Mouse (Mus musculus): ENCODE data around the gene Ptprcap. TPM values are rescaled to one million over a fixed set of nuclear protein-coding genes. Genes with fewer than 3 reads are reported as not detected.

Ptprcap gene
- polyA plus RNA-seq, 1 experiment from 2014 or later, result 0.82 TPM

DNA sequence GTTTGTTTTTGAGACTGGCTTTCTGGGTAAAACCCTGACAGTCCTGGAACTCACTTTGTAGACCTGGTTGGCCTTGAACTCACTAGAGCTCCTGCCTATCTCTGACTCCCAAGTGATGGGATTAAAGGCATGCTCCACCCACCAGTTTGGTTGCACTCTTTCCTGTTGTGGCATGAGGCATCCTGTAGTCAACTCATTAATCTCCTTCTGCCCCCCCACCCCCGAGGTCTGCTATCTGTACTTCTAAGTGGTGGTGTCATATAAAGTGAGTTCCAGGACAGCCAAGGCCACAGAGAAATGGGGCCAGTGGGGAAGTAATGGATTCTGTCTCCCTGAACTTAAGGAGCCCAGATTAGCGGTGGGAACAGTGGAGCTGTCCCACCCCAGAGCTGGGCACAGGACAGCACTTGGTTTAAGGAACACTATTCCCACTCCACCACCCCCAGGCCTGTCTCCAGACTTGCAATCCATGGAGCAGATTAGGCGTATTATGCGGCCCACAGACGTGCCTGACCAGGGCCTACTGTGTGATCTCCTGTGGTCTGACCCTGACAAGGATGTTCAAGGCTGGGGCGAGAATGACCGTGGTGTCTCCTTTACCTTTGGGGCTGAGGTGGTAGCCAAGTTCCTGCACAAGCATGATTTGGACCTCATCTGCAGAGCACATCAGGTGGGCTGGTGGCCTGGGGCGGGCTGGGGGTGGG is 40.8 kb downstream of the Ptprcap start:
- WGBS, result 71% methylated on average over 8 of the region's 8 CpGs
- Histone ChIP-seq H3K4me1 (ENCODE audit: control insufficient read depth in 2 of 2, insufficient read depth in 2 of 2, low read length in 2 of 2) (peaks cover 16 to 32% of the 10 kb centered on the region in 2 experiments), H3K27ac (replicated peaks in 1 of 2; ENCODE audit: control insufficient read depth in 1 of 2, insufficient read depth in 1 of 2, low read depth in 2 of 2, low read length in 2 of 2) (no peak overlapping the region), H3K4me3 (ENCODE audit: control insufficient read depth in 1 of 2, insufficient read depth in 1 of 2, low read depth in 1 of 2, low read length in 2 of 2) (no peak overlapping the region), H3K4me2 (ENCODE audit: low read length) (no peak overlapping the region; the same call in 1 of the 2 replicates), H3K27me3 (ENCODE audit: control insufficient read depth, insufficient read depth, low read length) (no peaks in the 10 kb centered on the region), H3K9ac (ENCODE audit: low read length) (peak overlapping the region; percentile 16; the same call in 1 of the 2 replicates), H3K36me3 (ENCODE audit: control insufficient read depth, insufficient read depth, low read length) (peaks cover 57% of the 10 kb centered on the region), H3K9me3 (ENCODE audit: control insufficient read depth, low read length) (no peaks in the 10 kb centered on the region)
- no peak for ATAC-seq (ENCODE audit: insufficient number of reproducible peaks, insufficient read depth, low FRiP score, low read depth)

DNA sequence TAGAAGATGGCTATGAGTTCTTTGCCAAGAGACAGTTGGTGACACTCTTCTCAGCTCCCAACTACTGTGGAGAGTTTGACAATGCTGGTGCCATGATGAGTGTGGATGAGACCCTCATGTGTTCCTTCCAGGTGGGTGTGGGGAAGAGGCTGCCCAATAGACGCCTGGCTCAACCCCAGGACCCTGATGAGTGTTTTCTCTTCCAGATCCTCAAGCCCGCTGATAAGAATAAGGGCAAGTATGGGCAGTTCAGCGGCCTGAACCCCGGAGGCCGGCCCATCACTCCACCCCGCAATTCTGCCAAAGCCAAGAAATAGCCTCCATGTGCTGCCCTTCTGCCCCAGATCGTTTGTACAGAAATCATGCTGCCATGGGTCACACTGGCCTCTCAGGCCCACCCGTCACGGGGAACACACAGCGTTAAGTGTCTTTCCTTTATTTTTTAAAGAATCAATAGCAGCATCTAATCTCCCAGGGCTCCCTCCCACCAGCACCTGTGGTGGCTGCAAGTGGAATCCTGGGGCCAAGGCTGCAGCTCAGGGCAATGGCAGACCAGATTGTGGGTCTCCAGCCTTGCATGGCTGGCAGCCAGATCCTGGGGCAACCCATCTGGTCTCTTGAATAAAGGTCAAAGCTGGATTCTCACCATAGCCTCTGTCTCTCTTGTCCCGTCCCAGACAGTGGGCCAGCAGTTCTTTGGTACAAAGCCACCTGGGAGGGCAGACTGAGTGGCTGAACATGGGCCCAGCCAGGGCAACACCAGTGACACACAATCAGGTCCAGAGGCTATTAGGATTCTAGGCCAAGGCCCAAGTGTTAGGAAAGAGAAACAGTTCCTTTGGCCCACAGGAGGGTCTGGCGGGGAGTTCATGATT is 41.6 kb downstream of the Ptprcap start:
- Histone ChIP-seq H3K4me2 (ENCODE audit: low read length) (no peak overlapping the region), H3K9me3 (ENCODE audit: control insufficient read depth, low read length) (no peaks in the 10 kb centered on the region), H3K4me1 (ENCODE audit: control insufficient read depth in 2 of 2, insufficient read depth in 2 of 2, low read length in 2 of 2) (peaks cover 16 to 34% of the 10 kb centered on the region in 2 experiments), H3K9ac (ENCODE audit: low read length) (no peak overlapping the region), H3K27ac (replicated peaks in 1 of 2; ENCODE audit: control insufficient read depth in 1 of 2, insufficient read depth in 1 of 2, low read depth in 2 of 2, low read length in 2 of 2) (no peak overlapping the region), H3K36me3 (ENCODE audit: control insufficient read depth, insufficient read depth, low read length) (peaks cover 66% of the 10 kb centered on the region), H3K27me3 (ENCODE audit: control insufficient read depth, insufficient read depth, low read length) (no peaks in the 10 kb centered on the region), H3K4me3 (ENCODE audit: control insufficient read depth in 1 of 2, insufficient read depth in 1 of 2, low read depth in 1 of 2, low read length in 2 of 2) (no peak overlapping the region)
- ATAC-seq (ENCODE audit: insufficient number of reproducible peaks, insufficient read depth, low FRiP score, low read depth), result no peak
- WGBS, result 81% methylated on average over 12 of the region's 12 CpGs

DNA sequence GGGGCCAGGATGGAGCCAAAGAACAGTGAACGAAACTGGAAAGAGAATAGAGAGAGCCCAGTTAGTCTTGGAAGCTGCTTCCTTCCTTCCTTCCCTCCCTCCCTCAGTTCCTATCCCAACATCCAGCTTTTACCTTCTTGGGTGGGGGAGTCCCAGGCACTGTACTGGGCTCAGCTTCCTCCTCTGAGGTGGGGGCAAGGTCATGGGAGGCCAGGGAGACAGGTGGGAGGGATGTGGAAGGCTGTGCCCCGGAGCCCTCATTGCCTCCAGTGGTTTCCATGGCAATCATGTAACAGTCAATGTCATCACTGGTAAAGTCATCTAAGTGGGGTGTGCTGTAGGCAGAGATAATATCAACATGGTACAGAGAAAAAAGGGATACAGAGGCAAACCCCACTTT is 42.6 kb downstream of the Ptprcap start:
- H3K27ac ChIP-seq (replicated peaks in 1 of 2; ENCODE audit: control insufficient read depth in 1 of 2, insufficient read depth in 1 of 2, low read depth in 2 of 2, low read length in 2 of 2), result no peak overlapping the region

DNA sequence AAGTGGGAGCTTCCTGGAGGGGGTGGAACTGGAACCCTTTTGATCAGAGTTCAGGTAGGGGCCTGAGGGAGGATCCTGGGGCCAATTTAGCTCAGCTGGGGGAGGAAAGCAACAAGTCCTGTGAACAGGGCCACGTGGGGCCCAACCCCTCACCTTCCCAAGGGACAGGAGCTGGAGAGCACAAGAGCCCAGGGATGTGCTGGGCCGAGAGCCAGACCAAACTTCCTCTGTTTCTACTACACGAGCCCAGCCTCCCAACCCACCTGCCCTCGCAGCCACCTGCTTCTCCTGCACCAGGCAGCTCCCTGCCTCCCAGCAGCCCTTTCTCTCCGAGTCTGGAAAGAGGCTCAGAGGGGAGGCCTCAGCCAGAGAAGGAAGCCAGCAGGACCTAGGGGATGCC is 43.1 kb downstream of the Ptprcap start:
- WGBS, result 37% methylated on average over 5 of the region's 5 CpGs
- ATAC-seq (ENCODE audit: insufficient number of reproducible peaks, insufficient read depth, low FRiP score, low read depth), result no peak
- H3K36me3 ChIP-seq (ENCODE audit: control insufficient read depth, insufficient read depth, low read length), result peaks cover 71% of the 10 kb centered on the region
- no peak overlapping the region; the same call in 1 of the 2 replicates for H3K9ac ChIP-seq (ENCODE audit: low read length)
- H3K4me3 ChIP-seq (ENCODE audit: control insufficient read depth in 1 of 2, insufficient read depth in 1 of 2, low read depth in 1 of 2, low read length in 2 of 2), result no peak overlapping the region
- no peaks in the 10 kb centered on the region for H3K27me3 ChIP-seq (ENCODE audit: control insufficient read depth, insufficient read depth, low read length)
- H3K27ac ChIP-seq (replicated peaks in 1 of 2; ENCODE audit: control insufficient read depth in 1 of 2, insufficient read depth in 1 of 2, low read depth in 2 of 2, low read length in 2 of 2), result no peak overlapping the region
- H3K4me2 ChIP-seq (ENCODE audit: low read length), result no peak overlapping the region
- H3K4me1 ChIP-seq (ENCODE audit: control insufficient read depth in 2 of 2, insufficient read depth in 2 of 2, low read length in 2 of 2), result peaks cover 18 to 35% of the 10 kb centered on the region in 2 experiments
- H3K9me3 ChIP-seq (ENCODE audit: control insufficient read depth, low read length), result no peaks in the 10 kb centered on the region

More for the DNA sequence above, 42.6 kb downstream of the Ptprcap start:
- Histone ChIP-seq H3K4me1 (ENCODE audit: control insufficient read depth in 2 of 2, insufficient read depth in 2 of 2, low read length in 2 of 2) (peaks cover 21 to 40% of the 10 kb centered on the region in 2 experiments), H3K27me3 (ENCODE audit: control insufficient read depth, insufficient read depth, low read length) (no peaks in the 10 kb centered on the region), H3K4me2 (ENCODE audit: low read length) (no peak overlapping the region), H3K9me3 (ENCODE audit: control insufficient read depth, low read length) (no peaks in the 10 kb centered on the region), H3K4me3 (ENCODE audit: control insufficient read depth in 1 of 2, insufficient read depth in 1 of 2, low read depth in 1 of 2, low read length in 2 of 2) (no peak overlapping the region), H3K36me3 (ENCODE audit: control insufficient read depth, insufficient read depth, low read length) (peaks cover 71% of the 10 kb centered on the region), H3K9ac (ENCODE audit: low read length) (no peak overlapping the region)
- 61% methylated on average over 2 of the region's 2 CpGs for WGBS
- ATAC-seq (ENCODE audit: insufficient number of reproducible peaks, insufficient read depth, low FRiP score, low read depth), result no peak

DNA sequence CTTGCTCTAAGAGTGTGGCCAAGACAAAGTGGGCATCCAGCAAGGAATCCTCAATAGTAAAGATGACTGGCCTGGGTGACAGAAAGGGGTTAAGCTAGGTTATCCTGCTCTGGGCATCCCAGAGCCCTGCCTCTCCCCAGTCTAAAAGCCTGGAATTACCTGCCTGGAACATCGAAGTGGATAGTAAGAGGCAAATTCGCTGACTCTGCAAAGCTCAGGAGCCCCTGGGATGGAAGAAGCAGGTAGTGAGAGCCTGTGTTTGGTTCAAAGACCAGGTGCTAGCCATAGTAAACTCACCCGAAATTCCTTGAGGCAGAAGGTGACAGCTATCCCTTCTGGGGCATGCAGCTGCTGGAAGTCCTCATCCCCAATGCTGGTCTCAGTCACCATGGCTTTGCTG is 43.8 kb downstream of the Ptprcap start:
- Histone ChIP-seq H3K4me1 (ENCODE audit: control insufficient read depth in 2 of 2, insufficient read depth in 2 of 2, low read length in 2 of 2) (peaks cover 20 to 36% of the 10 kb centered on the region in 2 experiments), H3K4me3 (ENCODE audit: control insufficient read depth in 1 of 2, insufficient read depth in 1 of 2, low read depth in 1 of 2, low read length in 2 of 2) (no peak overlapping the region), H3K9ac (ENCODE audit: low read length) (no peak overlapping the region), H3K4me2 (ENCODE audit: low read length) (no peak overlapping the region), H3K27me3 (ENCODE audit: control insufficient read depth, insufficient read depth, low read length) (no peaks in the 10 kb centered on the region), H3K36me3 (ENCODE audit: control insufficient read depth, insufficient read depth, low read length) (peaks cover 71% of the 10 kb centered on the region), H3K27ac (replicated peaks in 1 of 2; ENCODE audit: control insufficient read depth in 1 of 2, insufficient read depth in 1 of 2, low read depth in 2 of 2, low read length in 2 of 2) (no peak overlapping the region), H3K9me3 (ENCODE audit: control insufficient read depth, low read length) (no peaks in the 10 kb centered on the region)
- ATAC-seq (ENCODE audit: insufficient number of reproducible peaks, insufficient read depth, low FRiP score, low read depth), result no peak
- WGBS, result 68% methylated on average over 3 of the region's 3 CpGs

DNA sequence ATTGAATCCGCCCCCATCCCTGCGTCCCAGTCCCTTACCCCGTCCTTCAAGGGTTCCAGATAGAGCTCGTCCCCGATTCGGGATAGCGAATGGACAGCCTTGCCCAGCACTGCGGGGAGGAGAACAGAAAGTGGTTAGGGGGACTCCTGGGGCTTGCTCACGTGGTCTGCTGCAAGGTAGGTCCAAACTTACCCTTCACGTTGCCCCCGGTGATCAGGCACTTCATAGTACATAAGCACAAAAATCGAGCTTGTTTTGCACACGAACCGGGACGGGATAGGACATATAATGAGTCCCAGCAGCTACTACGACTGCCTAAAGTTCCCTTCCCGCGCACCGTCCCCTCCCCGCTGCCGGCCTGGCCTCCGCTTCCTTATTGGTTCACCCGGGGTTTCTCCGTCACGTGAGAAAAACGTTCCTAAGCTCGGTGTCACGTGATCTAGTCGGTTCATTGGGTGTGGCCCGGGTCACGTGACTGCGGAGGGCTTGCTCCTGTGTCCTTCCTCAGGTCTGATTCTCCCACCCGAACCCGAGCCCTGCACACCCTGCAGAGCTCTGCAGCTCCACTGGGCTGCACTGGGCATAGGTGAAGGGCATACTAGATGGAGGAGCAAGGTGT is 48.0 kb downstream of the Ptprcap start, which contains the start of gene Rad9a:
Rad9a (minus strand) TSS at position 372 of the 619 bp plus-strand sequence.
- Histone ChIP-seq H3K9ac (ENCODE audit: low read length) (peak within 1 kb of the TSS; percentile 88), H3K27me3 (ENCODE audit: control insufficient read depth, insufficient read depth, low read length) (peaks cover 10% of the 10 kb centered on the region), H3K4me3 (ENCODE audit: control insufficient read depth in 1 of 2, insufficient read depth in 1 of 2, low read depth in 1 of 2, low read length in 2 of 2) (peak within 1 kb of the TSS; percentile 74), H3K4me1 (ENCODE audit: control insufficient read depth in 2 of 2, insufficient read depth in 2 of 2, low read length in 2 of 2) (peaks cover 14 to 22% of the 10 kb centered on the region in 2 experiments), H3K36me3 (ENCODE audit: control insufficient read depth, insufficient read depth, low read length) (peaks cover 36% of the 10 kb centered on the region), H3K4me2 (ENCODE audit: low read length) (peak within 1 kb of the TSS; percentile 95), H3K9me3 (ENCODE audit: control insufficient read depth, low read length) (no peaks in the 10 kb centered on the region), H3K27ac (replicated peaks in 1 of 2; ENCODE audit: control insufficient read depth in 1 of 2, insufficient read depth in 1 of 2, low read depth in 2 of 2, low read length in 2 of 2) (peak within 1 kb of the TSS; percentile 46 to 70)
- ATAC-seq (ENCODE audit: insufficient number of reproducible peaks, insufficient read depth, low FRiP score, low read depth), result peak; percentile 79
- under 1% methylated on average over 34 of the region's 34 CpGs for WGBS

DNA sequence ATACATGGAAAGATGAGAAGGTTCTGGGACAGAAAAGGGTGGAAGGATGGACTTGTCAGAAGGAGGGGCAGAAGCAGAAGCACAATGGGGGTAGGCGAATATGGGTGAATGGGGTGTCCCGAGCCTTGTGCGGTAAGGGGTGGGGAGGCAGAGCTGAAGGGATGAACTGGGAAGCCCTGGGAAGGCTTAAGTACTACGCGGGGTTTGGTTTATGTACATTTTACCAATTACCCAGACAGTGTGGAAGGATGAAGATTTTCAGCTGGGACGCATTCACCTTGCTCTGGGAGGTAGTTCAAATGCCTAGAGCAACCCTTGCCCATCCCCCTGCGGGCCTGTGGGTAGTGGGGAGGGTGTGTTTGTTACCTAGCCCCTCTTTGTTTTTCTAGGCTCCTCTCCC is 48.7 kb downstream of the Ptprcap start:
- H3K4me2 ChIP-seq (ENCODE audit: low read length), result peak overlapping the region; percentile 95
- H3K4me1 ChIP-seq (ENCODE audit: control insufficient read depth in 2 of 2, insufficient read depth in 2 of 2, low read length in 2 of 2), result peaks cover 14 to 17% of the 10 kb centered on the region in 2 experiments
- no peaks in the 10 kb centered on the region for H3K9me3 ChIP-seq (ENCODE audit: control insufficient read depth, low read length)
- H3K9ac ChIP-seq (ENCODE audit: low read length), result peak overlapping the region; percentile 88
- 25% methylated on average over 7 of the region's 7 CpGs for WGBS
- no peak for ATAC-seq (ENCODE audit: insufficient number of reproducible peaks, insufficient read depth, low FRiP score, low read depth)
- H3K36me3 ChIP-seq (ENCODE audit: control insufficient read depth, insufficient read depth, low read length), result peaks cover 28% of the 10 kb centered on the region
- H3K27ac ChIP-seq (replicated peaks in 1 of 2; ENCODE audit: control insufficient read depth in 1 of 2, insufficient read depth in 1 of 2, low read depth in 2 of 2, low read length in 2 of 2), result peak overlapping the region in 1 of 2 experiments; percentile 70; a peak in 2 of 4 replicates
- peak overlapping the region; percentile 74 for H3K4me3 ChIP-seq (ENCODE audit: control insufficient read depth in 1 of 2, insufficient read depth in 1 of 2, low read depth in 1 of 2, low read length in 2 of 2)
- peaks cover 12% of the 10 kb centered on the region for H3K27me3 ChIP-seq (ENCODE audit: control insufficient read depth, insufficient read depth, low read length)

All from heart, embryonic 14.5 days (tissue).